Mouse (Mus musculus): Measurements from ENCODE around the gene Dnhd1.

DNA sequence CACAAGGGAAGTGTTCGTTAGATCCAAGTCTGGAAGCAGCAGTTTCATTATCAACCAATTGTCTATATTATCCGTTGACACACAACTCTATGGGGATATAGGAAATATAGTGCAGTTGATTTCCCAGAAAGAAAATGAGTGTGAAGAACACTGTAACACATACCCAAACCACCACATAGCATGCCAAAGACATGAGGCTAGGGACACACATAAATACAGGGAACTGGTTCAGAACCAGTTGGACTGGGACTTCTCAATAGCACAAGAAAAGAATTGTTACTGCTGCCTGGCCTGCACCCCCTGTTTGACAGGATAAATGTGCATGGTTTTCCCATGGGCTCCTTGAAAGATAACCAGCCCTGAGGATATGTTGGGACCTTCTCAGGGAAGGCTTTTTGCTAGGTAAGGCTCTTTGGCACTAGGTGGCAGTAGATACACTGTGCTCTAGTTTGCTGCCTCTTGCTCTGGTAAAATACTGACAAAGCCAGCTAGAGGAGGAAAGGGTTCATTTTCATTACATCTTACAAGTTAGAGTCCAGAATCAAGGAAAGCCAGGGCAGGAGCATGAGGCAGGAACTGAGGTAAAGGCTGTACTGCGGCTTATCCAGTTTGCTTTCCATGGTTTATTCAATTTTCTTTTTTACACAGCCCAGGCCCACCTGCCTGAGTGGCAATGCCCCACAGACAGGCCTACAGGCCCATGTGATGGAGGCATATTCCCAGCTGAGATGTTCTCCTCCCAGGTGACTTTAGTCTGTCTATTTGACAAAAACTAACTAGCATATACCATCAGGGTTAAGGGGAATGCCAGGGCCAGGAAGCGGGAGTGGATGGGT, 75.7 kb downstream of the Dnhd1 start:
- no peak for TF ChIP-seq TCF12 (IDR thresholded peaks at IDR 0.05; ENCODE audit: insufficient read depth, poor library complexity, severe bottlenecking)
- TF ChIP-seq USF1 (IDR thresholded peaks at IDR 0.05; ENCODE audit: low read depth) = no peak
- no peak for TF ChIP-seq POLR2AphosphoS2 (IDR thresholded peaks at IDR 0.05; ENCODE audit: insufficient read length, low read depth)
- no peak for TF ChIP-seq MAX (IDR thresholded peaks at IDR 0.05; ENCODE audit: low read depth)
- no peak for TF ChIP-seq E2F4 (IDR thresholded peaks at IDR 0.05; ENCODE audit: insufficient read depth)
- TF ChIP-seq POLR2A (IDR thresholded peaks at IDR 0.05; ENCODE audit: insufficient read length, low read depth) = no peak
- TF ChIP-seq MYOG (IDR thresholded peaks at IDR 0.05; ENCODE audit: control insufficient read depth in 1 of 3, insufficient read depth in 1 of 3, insufficient read length in 2 of 3, low read depth in 2 of 3) = no peak
- no peak for TF ChIP-seq SRF (IDR thresholded peaks at IDR 0.05; ENCODE audit: control insufficient read depth, insufficient read length, low read depth)
- no peak for TF ChIP-seq MYOD1 (IDR thresholded peaks at IDR 0.05; ENCODE audit: control insufficient read depth in 1 of 3, insufficient read length in 2 of 3, low read depth in 2 of 3)
